Mouse (Mus musculus) bone marrow macrophage, adult 2 months (primary cell): ENCODE data around the gene Nalcn. TPM values are rescaled to one million over a fixed set of nuclear protein-coding genes. Genes with fewer than 3 reads are reported as not detected.

Experiments
- H3K27ac ChIP-seq: 2 replicates; pipeline ENCODE4 v1.5.1; 2012; ENCODE audit warnings: low read depth, low read length; ENCODE audit not compliant: insufficient read depth
- H3K4me1 ChIP-seq: 2 replicates; pipeline ENCODE4 v1.6.1; 2012; ENCODE audit warnings: low read length; ENCODE audit not compliant: control insufficient read depth, insufficient read depth
- H3K4me3 ChIP-seq: 2 replicates; pipeline ENCODE4 v1.5.1; 2012; ENCODE audit warnings: mild to moderate bottlenecking, low read length, moderate library complexity; ENCODE audit not compliant: insufficient read depth
- CTCF ChIP-seq: IDR thresholded peaks from 2 replicates; pipeline ENCODE4 v1.5.1; 2012; ENCODE audit warnings: low read depth, mild to moderate bottlenecking, low read length, moderate library complexity
- POLR2A ChIP-seq: IDR thresholded peaks from 2 replicates; pipeline ENCODE4 v1.6.1; 2012; ENCODE audit warnings: mild to moderate bottlenecking, low read depth, low read length, borderline replicate concordance
- polyA plus RNA-seq: library from polyadenylated mRNA; stranded (reverse); fragments of >200 nt; gene quantifications from 2 replicates; pipeline ENCODE4 v1.2.4, GENCODE M21; 2012; ENCODE audit not compliant: missing spikeins, insufficient read depth, insufficient read length

Gene Nalcn
- polyA plus RNA-seq, 1 experiment, result not detected

DNA sequence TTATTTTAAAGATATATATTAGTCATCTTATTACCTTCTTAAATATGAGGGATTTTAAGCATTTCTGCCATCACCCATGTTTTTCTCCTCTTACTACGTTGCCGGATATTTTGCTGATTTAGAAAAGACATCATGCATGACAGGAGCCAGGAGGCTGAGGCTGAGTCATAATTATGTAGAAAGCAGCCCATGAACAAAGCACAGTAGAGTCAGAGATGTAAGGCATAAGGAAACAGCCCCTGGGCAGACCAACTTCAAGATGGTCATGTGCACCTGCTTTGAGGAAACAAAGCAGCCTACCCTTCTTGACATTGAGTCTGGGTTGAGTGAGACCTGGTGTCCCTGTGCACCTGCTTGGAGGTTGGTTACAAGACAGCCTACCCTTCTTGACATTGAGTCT, 44.5 kb downstream of the Nalcn start:
- H3K4me1 ChIP-seq, result no peaks in the 10 kb centered on the region
- H3K4me3 ChIP-seq, result no peak overlapping the region
- no peak overlapping the region for H3K27ac ChIP-seq
- TF ChIP-seq POLR2A (no peak), CTCF (no peak)

GRCm38 (mm10) chr14:123575356-123575755, 51.6 kb downstream of the Nalcn start:
- Histone ChIP-seq H3K27ac (no peak overlapping the region), H3K4me3 (no peak overlapping the region)
- TF ChIP-seq CTCF, result no peak
- TF ChIP-seq POLR2A, result no peak

DNA sequence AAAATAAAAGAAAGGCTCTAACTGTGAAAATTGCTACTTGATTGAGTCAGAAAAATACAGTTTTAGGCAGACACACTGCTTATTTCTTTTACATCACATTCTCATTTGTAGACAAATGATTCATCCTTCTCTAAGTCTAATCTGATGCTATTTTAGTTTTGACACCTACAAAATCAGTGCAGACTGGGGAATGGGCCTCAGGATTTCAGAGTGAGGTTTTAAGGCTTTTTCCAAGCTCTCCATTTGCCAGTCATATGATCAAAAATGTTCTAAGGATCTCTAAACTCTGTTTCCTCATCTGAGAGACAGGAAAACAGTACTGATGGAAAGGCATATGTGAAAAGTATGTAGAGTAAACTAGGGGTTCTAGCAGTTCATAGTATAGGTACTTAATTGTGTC, 52.0 kb downstream of the Nalcn start:
- Histone ChIP-seq H3K4me1 (no peaks in the 10 kb centered on the region), H3K4me3 (no peak overlapping the region), H3K27ac (no peak overlapping the region)
- TF ChIP-seq POLR2A, result no peak
- TF ChIP-seq CTCF, result no peak

More at GRCm38 (mm10) chr14:123575356-123575755, 51.6 kb downstream of the Nalcn start:
- H3K4me1 ChIP-seq, result no peaks in the 10 kb centered on the region

DNA sequence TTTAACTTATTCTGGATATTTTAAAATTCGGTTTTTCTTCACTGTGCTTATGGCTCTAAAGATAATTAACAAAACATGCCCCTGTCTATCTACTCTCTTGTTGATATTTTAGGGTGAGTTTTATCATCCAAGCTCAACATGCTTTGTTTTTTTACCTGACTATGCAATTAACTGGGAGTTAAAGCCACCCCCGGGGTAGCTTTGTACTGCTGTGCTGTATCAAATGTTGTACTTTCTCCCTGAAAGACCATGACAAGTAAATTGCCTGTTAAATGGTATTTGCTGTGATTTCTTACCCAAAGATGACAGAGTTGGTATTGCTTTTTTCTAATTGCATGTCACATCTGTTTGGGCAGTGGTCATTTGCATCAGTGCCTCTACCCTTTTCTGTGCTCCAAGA, 60.3 kb downstream of the Nalcn start:
- Histone ChIP-seq H3K27ac (no peak overlapping the region), H3K4me1 (no peaks in the 10 kb centered on the region), H3K4me3 (no peak overlapping the region)
- TF ChIP-seq POLR2A (no peak), CTCF (no peak)

- TF ChIP-seq CTCF (no peak), POLR2A (no peak)
- Histone ChIP-seq H3K4me1 (no peaks in the 10 kb centered on the region), H3K27ac (no peak overlapping the region), H3K4me3 (no peak overlapping the region)
Observed at GRCm38 (mm10) chr14:123555533-123555932, 71.4 kb downstream of the Nalcn start.

GRCm38 (mm10) chr14:123554936-123555335, 72.0 kb downstream of the Nalcn start:
- TF ChIP-seq CTCF (no peak), POLR2A (no peak)
- Histone ChIP-seq H3K27ac (no peak overlapping the region), H3K4me1 (no peaks in the 10 kb centered on the region), H3K4me3 (no peak overlapping the region)

- TF ChIP-seq POLR2A (no peak), CTCF (no peak)
- H3K4me3 ChIP-seq, result no peak overlapping the region
- no peaks in the 10 kb centered on the region for H3K4me1 ChIP-seq
- no peak overlapping the region for H3K27ac ChIP-seq
Observed at GRCm38 (mm10) chr14:123542362-123542761, 84.6 kb downstream of the Nalcn start.

- TF ChIP-seq CTCF (no peak), POLR2A (no peak)
- Histone ChIP-seq H3K4me3 (no peak overlapping the region), H3K4me1 (no peaks in the 10 kb centered on the region), H3K27ac (no peak overlapping the region)
Observed at GRCm38 (mm10) chr14:123535636-123536035, 91.3 kb downstream of the Nalcn start.

GRCm38 (mm10) chr14:123533000-123533399, 93.9 kb downstream of the Nalcn start:
- TF ChIP-seq POLR2A (no peak), CTCF (no peak)
- no peaks in the 10 kb centered on the region for H3K4me1 ChIP-seq
- H3K27ac ChIP-seq, result no peak overlapping the region
- no peak overlapping the region for H3K4me3 ChIP-seq

GRCm38 (mm10) chr14:123531271-123531670, 95.7 kb downstream of the Nalcn start:
- H3K4me3 ChIP-seq, result no peak overlapping the region
- no peaks in the 10 kb centered on the region for H3K4me1 ChIP-seq
- H3K27ac ChIP-seq, result no peak overlapping the region
- TF ChIP-seq POLR2A (no peak), CTCF (no peak)

DNA sequence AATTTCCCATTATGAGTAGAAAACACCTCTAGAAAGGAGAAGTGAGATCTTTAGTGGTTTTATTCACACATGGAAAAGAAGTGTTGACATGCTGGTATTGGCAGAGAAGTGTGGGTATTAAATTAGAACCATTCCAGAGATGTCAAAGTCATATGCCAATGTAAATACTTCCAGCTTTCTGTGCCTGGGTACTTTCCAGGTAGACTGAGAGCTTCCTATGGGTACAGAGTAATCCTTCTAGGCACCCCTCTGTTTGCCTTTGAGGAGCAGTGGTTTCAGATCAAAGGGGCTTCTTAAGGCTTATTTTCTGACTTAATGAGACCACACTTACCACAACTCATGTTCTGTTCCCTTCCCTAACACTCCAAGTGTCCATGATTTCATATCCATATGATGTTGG, 97.8 kb downstream of the Nalcn start:
- no peak overlapping the region for H3K4me3 ChIP-seq
- TF ChIP-seq POLR2A, result no peak
- TF ChIP-seq CTCF, result no peak
- no peak overlapping the region for H3K27ac ChIP-seq
- no peaks in the 10 kb centered on the region for H3K4me1 ChIP-seq
